In the genomic region with DNA sequence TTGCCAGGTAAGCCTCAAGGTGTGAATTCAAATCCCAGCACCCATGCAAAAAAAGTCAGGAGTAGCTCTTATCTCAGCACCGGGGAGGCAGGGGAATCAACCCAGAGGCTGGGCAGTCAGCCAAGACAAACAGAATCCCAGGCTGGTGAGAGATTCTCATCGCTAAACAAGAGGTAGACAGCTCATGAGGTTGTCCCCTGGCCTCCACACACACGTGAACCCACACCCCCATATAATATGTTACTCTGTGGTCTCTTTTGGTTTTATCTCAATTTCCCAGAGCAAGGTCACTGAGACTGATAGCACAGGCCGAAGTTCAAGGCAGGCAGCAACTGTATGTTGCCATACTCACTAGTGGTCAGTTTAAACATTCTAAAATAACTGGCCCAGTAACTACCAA, we compare ENCODE assay signal across 11 mouse cellular contexts.
DNase-seq lines count a peak whose midpoint lies in the region; ATAC-seq lines count a peak whose summit lies in the region.
"Had no signal": no experiment of that assay in that cellular context is flagged by ENCODE, and none has a peak within 500 bp of the region (broad histone marks: within the 10 kb centered on the region; RNA-seq: fewer than 3 reads in every experiment).

No protein-coding gene starts in this region.

- H3K9ac ChIP-seq in kidney, embryonic 16.5 days (replicated peaks; ENCODE audit: low read length), result no peak overlapping the region
- no peak overlapping the region for H3K9ac ChIP-seq in intestine, embryonic 15.5 days
- no peak overlapping the region for H3K9ac ChIP-seq in hindbrain, embryonic 16.5 days (ENCODE audit: low read depth, low read length)
- H3K9ac ChIP-seq: embryonic facial prominence, embryonic 13.5 days; heart, embryonic 13.5 days; hindbrain, embryonic 15.5 days had no signal

- peaks cover 23% of the 10 kb centered on the region for H3K4me1 ChIP-seq in kidney, embryonic 16.5 days (ENCODE audit: insufficient read depth, low read length)
- H3K4me1 ChIP-seq in intestine, embryonic 15.5 days (replicated peaks), result peaks cover 7% of the 10 kb centered on the region
- peaks cover 2% of the 10 kb centered on the region; the same call in 1 of the 2 replicates for H3K4me1 ChIP-seq in hindbrain, embryonic 16.5 days (ENCODE audit: control insufficient read depth, insufficient read depth, low read depth, low read length)
- peaks cover 5% of the 10 kb centered on the region; the same call in 1 of the 2 replicates for H3K4me1 ChIP-seq in hindbrain, embryonic 10.5 days (replicated peaks)

- DNase-seq in kidney, adult 8-10 months, result no peak
- DNase-seq in adipocyte (ENCODE audit: low spot score), result peak; percentile 37
- no peak for DNase-seq in hindbrain, embryonic 10.5 days (ENCODE audit: low spot score)
- DNase-seq: cerebellum, adult 18-20 months had no signal

- WGBS in kidney, embryonic 16.5 days, result 23% methylated on average over 4 of the region's 4 CpGs
- WGBS in intestine, embryonic 15.5 days, result 20% methylated on average over 4 of the region's 4 CpGs
- 52% methylated on average over 4 of the region's 4 CpGs for WGBS in hindbrain, embryonic 16.5 days
- WGBS in hindbrain, embryonic 10.5 days, result 87% methylated on average over 4 of the region's 4 CpGs

- no peaks in the 10 kb centered on the region for H3K9me3 ChIP-seq in kidney, embryonic 16.5 days (ENCODE audit: low read length)
- no peaks in the 10 kb centered on the region for H3K9me3 ChIP-seq in intestine, embryonic 15.5 days
- no peaks in the 10 kb centered on the region for H3K9me3 ChIP-seq in hindbrain, embryonic 16.5 days (ENCODE audit: control insufficient read depth, low read length)
- no peaks in the 10 kb centered on the region for H3K9me3 ChIP-seq in hindbrain, embryonic 10.5 days
- H3K9me3 ChIP-seq: embryonic facial prominence, embryonic 13.5 days; heart, embryonic 13.5 days; hindbrain, embryonic 15.5 days had no signal

- H3K36me3 ChIP-seq in kidney, embryonic 16.5 days (ENCODE audit: insufficient read depth, low read length), result no peaks in the 10 kb centered on the region
- H3K36me3 ChIP-seq in intestine, embryonic 15.5 days, result no peaks in the 10 kb centered on the region
- no peaks in the 10 kb centered on the region for H3K36me3 ChIP-seq in hindbrain, embryonic 16.5 days (ENCODE audit: control insufficient read depth, insufficient read depth, low read length)
- H3K36me3 ChIP-seq in hindbrain, embryonic 10.5 days, result no peaks in the 10 kb centered on the region
- H3K36me3 ChIP-seq: heart, embryonic 13.5 days; hindbrain, embryonic 15.5 days had no signal

- H3K4me3 ChIP-seq in kidney, embryonic 16.5 days (ENCODE audit: low read length), result no peak overlapping the region
- H3K4me3 ChIP-seq in intestine, embryonic 15.5 days (replicated peaks), result no peak overlapping the region
- no peak overlapping the region for H3K4me3 ChIP-seq in hindbrain, embryonic 16.5 days (ENCODE audit: low read length)
- H3K4me3 ChIP-seq in hindbrain, embryonic 10.5 days, result no peak overlapping the region
- H3K4me3 ChIP-seq: embryonic facial prominence, embryonic 13.5 days; heart, embryonic 13.5 days; hindbrain, embryonic 15.5 days had no signal

- no peak for ATAC-seq in kidney, embryonic 16.5 days (ENCODE audit: low FRiP score, low TSS enrichment)
- peak; percentile 93 for ATAC-seq in intestine, embryonic 15.5 days
- ATAC-seq in megakaryocyte-erythroid progenitor cell, adult 5-6 weeks (replicated peaks; ENCODE audit: low FRiP score, low TSS enrichment, poor library complexity, severe bottlenecking), result peak; percentile 59
- ATAC-seq in hindbrain, embryonic 16.5 days, result no peak

- no peak overlapping the region for H3K4me2 ChIP-seq in kidney, embryonic 16.5 days (replicated peaks; ENCODE audit: low read depth, low read length)
- H3K4me2 ChIP-seq in intestine, embryonic 15.5 days (replicated peaks), result no peak overlapping the region
- H3K4me2 ChIP-seq in hindbrain, embryonic 16.5 days (ENCODE audit: low read length), result no peak overlapping the region
- H3K4me2 ChIP-seq: embryonic facial prominence, embryonic 13.5 days; heart, embryonic 13.5 days; hindbrain, embryonic 15.5 days had no signal

- no peaks in the 10 kb centered on the region for H3K27me3 ChIP-seq in kidney, embryonic 16.5 days (ENCODE audit: insufficient read depth, low read length)
- no peaks in the 10 kb centered on the region for H3K27me3 ChIP-seq in intestine, embryonic 15.5 days (replicated peaks)
- H3K27me3 ChIP-seq in hindbrain, embryonic 16.5 days (replicated peaks; ENCODE audit: control insufficient read depth, insufficient read depth, low read length), result no peaks in the 10 kb centered on the region
- H3K27me3 ChIP-seq in hindbrain, embryonic 10.5 days (ENCODE audit: insufficient read depth, poor library complexity, severe bottlenecking), result no peaks in the 10 kb centered on the region
- H3K27me3 ChIP-seq: embryonic facial prominence, embryonic 13.5 days; hindbrain, embryonic 15.5 days had no signal

- H3K27ac ChIP-seq in kidney, embryonic 16.5 days (ENCODE audit: low read length), result 0 out of 2 replicates have a peak overlapping the region, but pooled peaks have one; percentile 55
- H3K27ac ChIP-seq in intestine, embryonic 15.5 days, result no peak overlapping the region
- no peak overlapping the region for H3K27ac ChIP-seq in hindbrain, embryonic 16.5 days (ENCODE audit: low read depth, low read length)
- H3K27ac ChIP-seq in hindbrain, embryonic 10.5 days, result no peak overlapping the region
- H3K27ac ChIP-seq: embryonic facial prominence, embryonic 13.5 days; hindbrain, embryonic 15.5 days had no signal

Comparison
In these comparisons a context has a peak if more than half of its experiments do, and no peak if none do; other contexts are left out.
1. ATAC-seq: peak in intestine, embryonic 15.5 days (single experiment) and megakaryocyte-erythroid progenitor cell, adult 5-6 weeks (single experiment); none in kidney, embryonic 16.5 days (single experiment) and hindbrain, embryonic 16.5 days (single experiment).